Mouse (Mus musculus): Measurements from ENCODE around the gene Zfp385c. TPM values are rescaled to one million over a fixed set of nuclear protein-coding genes. Genes with fewer than 3 reads are reported as not detected.

The Zfp385c gene
- polyA plus RNA-seq, 1 experiment from 2014 or later, result 0.23 TPM

GRCm38 (mm10) chr11:100727201-100727600 is 34.9 kb upstream of the Zfp385c start:
- H3K4me2 ChIP-seq (replicated peaks), result no peak overlapping the region
- H3K36me3 ChIP-seq, result peaks cover 6% of the 10 kb centered on the region; the same call in 1 of the 2 replicates
- WGBS, result 100% methylated on average over 3 of the region's 3 CpGs
- H3K9ac ChIP-seq (replicated peaks), result no peak overlapping the region
- no peaks in the 10 kb centered on the region for H3K27me3 ChIP-seq
- H3K4me3 ChIP-seq, result no peak overlapping the region
- ATAC-seq (replicated peaks), result no peak
- H3K27ac ChIP-seq (replicated peaks), result no peak overlapping the region
- no peaks in the 10 kb centered on the region for H3K4me1 ChIP-seq
- H3K9me3 ChIP-seq, result no peaks in the 10 kb centered on the region

GRCm38 (mm10) chr11:100724919-100725512 is 32.8 kb upstream of the Zfp385c start:
- no peak overlapping the region for H3K27ac ChIP-seq (replicated peaks)
- WGBS, result 72% methylated on average over 5 of the region's 5 CpGs
- H3K4me3 ChIP-seq, result no peak overlapping the region
- H3K9me3 ChIP-seq, result no peaks in the 10 kb centered on the region
- no peaks in the 10 kb centered on the region for H3K27me3 ChIP-seq
- ATAC-seq (replicated peaks), result no peak
- peaks cover 6% of the 10 kb centered on the region; the same call in 1 of the 2 replicates for H3K36me3 ChIP-seq
- H3K9ac ChIP-seq (replicated peaks), result no peak overlapping the region
- no peak overlapping the region for H3K4me2 ChIP-seq (replicated peaks)
- no peaks in the 10 kb centered on the region for H3K4me1 ChIP-seq

DNA sequence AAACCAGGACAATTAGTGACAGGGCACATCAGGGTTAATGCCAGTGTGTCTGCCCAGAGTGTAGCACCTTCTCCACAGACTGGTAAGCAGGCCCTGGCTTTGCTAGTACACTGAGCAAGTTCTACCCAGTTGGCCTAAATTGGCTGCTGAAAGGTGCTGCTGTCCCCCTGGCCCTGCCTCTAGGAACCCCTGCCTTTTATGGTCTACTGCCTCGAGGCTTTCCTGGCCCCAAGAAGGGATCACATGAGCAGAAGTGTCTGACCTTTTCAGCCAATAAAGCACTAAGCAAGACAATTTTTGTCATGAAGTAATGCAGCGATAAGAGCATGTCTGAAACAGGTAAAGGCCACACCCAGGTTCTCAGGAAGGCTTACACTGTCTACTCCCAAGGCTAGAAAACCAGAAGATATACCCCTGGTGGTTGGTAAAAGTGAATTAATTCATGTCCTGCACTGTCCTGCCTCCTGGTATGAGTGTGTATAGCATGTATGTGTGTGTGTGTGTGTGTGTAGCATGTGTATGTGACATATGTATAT is 30.3 kb upstream of the Zfp385c start:
- Histone ChIP-seq H3K4me2 (replicated peaks) (no peak overlapping the region), H3K9ac (replicated peaks) (no peak overlapping the region), H3K27me3 (no peaks in the 10 kb centered on the region), H3K36me3 (peaks cover 14% of the 10 kb centered on the region), H3K4me3 (no peak overlapping the region), H3K4me1 (no peaks in the 10 kb centered on the region), H3K9me3 (no peaks in the 10 kb centered on the region), H3K27ac (replicated peaks) (no peak overlapping the region)
- no peak for ATAC-seq (replicated peaks)
- 65% methylated on average over 2 of the region's 2 CpGs for WGBS

- Histone ChIP-seq H3K4me2 (replicated peaks) (no peak overlapping the region), H3K36me3 (peaks cover 20% of the 10 kb centered on the region), H3K27me3 (no peaks in the 10 kb centered on the region), H3K4me1 (no peaks in the 10 kb centered on the region), H3K4me3 (no peak overlapping the region), H3K9ac (replicated peaks) (no peak overlapping the region), H3K27ac (replicated peaks) (no peak overlapping the region), H3K9me3 (no peaks in the 10 kb centered on the region)
- 67% methylated on average over 8 of the region's 8 CpGs for WGBS
- no peak for ATAC-seq (replicated peaks)
Measured at GRCm38 (mm10) chr11:100721776-100722492, 29.7 kb upstream of the Zfp385c start.

- peaks cover 26% of the 10 kb centered on the region for H3K36me3 ChIP-seq
- no peak overlapping the region for H3K4me3 ChIP-seq
- H3K27ac ChIP-seq (replicated peaks), result no peak overlapping the region
- no peaks in the 10 kb centered on the region for H3K4me1 ChIP-seq
- H3K27me3 ChIP-seq, result no peaks in the 10 kb centered on the region
- ATAC-seq (replicated peaks), result no peak
- no peak overlapping the region for H3K9ac ChIP-seq (replicated peaks)
- no peaks in the 10 kb centered on the region for H3K9me3 ChIP-seq
- WGBS, result 43% methylated on average over 4 of the region's 4 CpGs
- H3K4me2 ChIP-seq (replicated peaks), result no peak overlapping the region
Measured at GRCm38 (mm10) chr11:100721254-100721653, 29.0 kb upstream of the Zfp385c start.

GRCm38 (mm10) chr11:100720345-100720744 is 28.1 kb upstream of the Zfp385c start:
- Histone ChIP-seq H3K9me3 (no peaks in the 10 kb centered on the region), H3K4me3 (no peak overlapping the region), H3K4me2 (replicated peaks) (no peak overlapping the region), H3K27ac (replicated peaks) (no peak overlapping the region), H3K4me1 (no peaks in the 10 kb centered on the region), H3K27me3 (no peaks in the 10 kb centered on the region), H3K9ac (replicated peaks) (no peak overlapping the region), H3K36me3 (peaks cover 35% of the 10 kb centered on the region)
- 75% methylated on average over 5 of the region's 5 CpGs for WGBS
- no peak for ATAC-seq (replicated peaks)

DNA sequence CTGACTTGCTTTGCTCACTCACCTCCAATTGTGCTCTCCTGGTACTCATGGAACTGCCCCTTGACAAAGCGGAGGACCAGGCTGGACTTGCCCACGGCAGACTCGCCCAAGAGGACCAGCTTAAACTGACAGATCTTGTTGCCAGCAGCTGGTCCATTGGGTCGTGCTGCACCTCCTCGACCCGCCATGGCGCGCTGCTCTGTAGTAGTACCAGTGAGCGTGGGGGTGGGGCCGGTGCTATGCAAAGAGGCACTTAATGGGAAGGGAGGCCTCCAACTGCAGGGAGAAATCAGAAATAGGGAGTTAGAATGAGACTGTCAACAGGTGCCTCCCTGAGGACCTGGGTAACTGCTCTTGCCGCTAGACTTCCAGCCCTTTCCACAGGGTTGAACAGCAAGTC is 27.6 kb upstream of the Zfp385c start:
- Histone ChIP-seq H3K4me3 (no peak overlapping the region), H3K4me2 (replicated peaks) (no peak overlapping the region), H3K27me3 (no peaks in the 10 kb centered on the region), H3K4me1 (no peaks in the 10 kb centered on the region), H3K36me3 (peaks cover 39% of the 10 kb centered on the region), H3K9me3 (no peaks in the 10 kb centered on the region), H3K27ac (replicated peaks) (no peak overlapping the region), H3K9ac (replicated peaks) (no peak overlapping the region)
- 81% methylated on average over 11 of the region's 11 CpGs for WGBS
- ATAC-seq (replicated peaks), result no peak

DNA sequence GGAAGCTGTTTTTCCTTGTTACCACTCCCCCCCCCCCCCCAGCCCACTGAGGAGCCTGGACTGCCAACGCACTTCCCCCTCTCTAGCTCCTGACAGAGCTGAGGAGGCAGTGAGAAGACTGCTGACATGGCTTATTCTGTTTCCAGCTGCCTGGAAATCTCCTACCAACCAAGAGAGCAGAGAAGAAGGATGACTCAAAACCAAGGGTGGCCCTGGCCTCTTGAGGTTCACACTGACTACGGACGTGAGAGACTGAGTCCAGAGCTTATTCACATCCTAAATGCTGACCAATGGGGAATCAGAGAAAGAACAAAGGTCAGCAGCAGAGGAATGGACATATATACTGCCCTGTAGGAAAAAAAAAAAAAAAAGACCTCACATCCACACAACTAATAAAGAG is 27.1 kb upstream of the Zfp385c start:
- ATAC-seq (replicated peaks), result no peak

GRCm38 (mm10) chr11:100718866-100719265 is 26.6 kb upstream of the Zfp385c start:
- WGBS, result 94% methylated on average over 4 of the region's 4 CpGs
- Histone ChIP-seq H3K4me3 (no peak overlapping the region), H3K36me3 (peaks cover 39% of the 10 kb centered on the region), H3K9me3 (no peaks in the 10 kb centered on the region), H3K27ac (replicated peaks) (no peak overlapping the region), H3K4me1 (peaks cover 6% of the 10 kb centered on the region), H3K4me2 (replicated peaks) (no peak overlapping the region), H3K27me3 (no peaks in the 10 kb centered on the region), H3K9ac (replicated peaks) (no peak overlapping the region)
- no peak for ATAC-seq (replicated peaks)

More for the DNA sequence above, 27.1 kb upstream of the Zfp385c start:
- Histone ChIP-seq H3K27ac (replicated peaks) (no peak overlapping the region), H3K36me3 (peaks cover 39% of the 10 kb centered on the region), H3K27me3 (no peaks in the 10 kb centered on the region), H3K4me2 (replicated peaks) (no peak overlapping the region), H3K4me3 (no peak overlapping the region), H3K9ac (replicated peaks) (no peak overlapping the region), H3K9me3 (no peaks in the 10 kb centered on the region), H3K4me1 (0 out of 2 replicates have a peak, but pooled peaks cover 1% of the 10 kb centered on the region)
- 81% methylated on average over 3 of the region's 3 CpGs for WGBS

- Histone ChIP-seq H3K27me3 (no peaks in the 10 kb centered on the region), H3K4me1 (peaks cover 10% of the 10 kb centered on the region), H3K27ac (replicated peaks) (no peak overlapping the region), H3K9ac (replicated peaks) (no peak overlapping the region), H3K4me3 (no peak overlapping the region), H3K9me3 (no peaks in the 10 kb centered on the region), H3K4me2 (replicated peaks) (no peak overlapping the region), H3K36me3 (peaks cover 39% of the 10 kb centered on the region)
- ATAC-seq (replicated peaks), result no peak
- 90% methylated on average over 7 of the region's 7 CpGs for WGBS
Measured at GRCm38 (mm10) chr11:100718462-100718861, 26.2 kb upstream of the Zfp385c start.

GRCm38 (mm10) chr11:100716649-100717048 is 24.4 kb upstream of the Zfp385c start:
- no peaks in the 10 kb centered on the region for H3K27me3 ChIP-seq
- H3K9me3 ChIP-seq, result no peaks in the 10 kb centered on the region
- 85% methylated on average over 3 of the region's 3 CpGs for WGBS
- no peak overlapping the region for H3K4me3 ChIP-seq
- peaks cover 39% of the 10 kb centered on the region for H3K36me3 ChIP-seq
- no peak overlapping the region for H3K4me2 ChIP-seq (replicated peaks)
- ATAC-seq (replicated peaks), result no peak
- H3K27ac ChIP-seq (replicated peaks), result no peak overlapping the region
- H3K9ac ChIP-seq (replicated peaks), result no peak overlapping the region
- peaks cover 16% of the 10 kb centered on the region for H3K4me1 ChIP-seq

- Histone ChIP-seq H3K27ac (replicated peaks) (no peak overlapping the region), H3K27me3 (no peaks in the 10 kb centered on the region), H3K9ac (replicated peaks) (no peak overlapping the region), H3K4me3 (no peak overlapping the region), H3K9me3 (no peaks in the 10 kb centered on the region), H3K4me2 (replicated peaks) (no peak overlapping the region), H3K36me3 (peaks cover 39% of the 10 kb centered on the region), H3K4me1 (peaks cover 25% of the 10 kb centered on the region)
- 75% methylated on average over 6 of the region's 6 CpGs for WGBS
- no peak for ATAC-seq (replicated peaks)
Measured at GRCm38 (mm10) chr11:100714948-100715347, 22.7 kb upstream of the Zfp385c start.

Data from forebrain, embryonic 15.5 days (tissue).